Mouse (Mus musculus) gastrocnemius, adult 18-20 months (tissue): ENCODE results near the gene Wdr83os. TPM values are rescaled to one million over a fixed set of nuclear protein-coding genes. Genes with fewer than 3 reads are reported as not detected.
"Not testable (repeated sequence)": the region's sequence is repeated elsewhere in the genome, so short reads cannot be mapped to it uniquely, and the experiment has no call there.

Source experiments
- DNase-seq: peaks from one replicate; pipeline ENCODE4 v3.0.0; 2021; ENCODE audit warnings: low spot score
- microRNA-seq: library from miRNA; unstranded; fragments of <30 nt; microRNA quantifications from one replicate; pipeline ENCODE4 v1.2.0, GENCODE M21; 2021
- total RNA-seq, 2 experiments: library from RNA; stranded (reverse); gene quantifications; 2 replicates each; pipeline ENCODE4 v1.2.3; 2021

The Wdr83os gene
- total RNA-seq, 2 experiments from 2014 or later = 46.9 to 47.2 TPM

GRCm38 (mm10) chr8:85116984-85117383, 36.4 kb downstream of the Wdr83os start:
- no peak for DNase-seq

- DNase-seq = peak; percentile 70
Measured at GRCm38 (mm10) chr8:85119052-85119981, 38.8 kb downstream of the Wdr83os start.

- not testable (repeated sequence) for DNase-seq
Measured at GRCm38 (mm10) chr8:85120251-85120650, 39.7 kb downstream of the Wdr83os start.

- DNase-seq = no peak
Measured at GRCm38 (mm10) chr8:85122995-85123394, 42.5 kb downstream of the Wdr83os start, which contains the start of gene Zfp791. Gene Zfp791 (minus strand): TSS chr8:85123095.

GRCm38 (mm10) chr8:85123691-85124090, 43.2 kb downstream of the Wdr83os start:
- DNase-seq = no peak

Small RNAs within 50 kb of the gene (microRNA-seq; reads per million reads assigned to microRNA genes)
- gene Gm23388 (not detected), gene Mir7070 (not detected)

Other genes starting within 250 kb of the Wdr83os start
- 10 to 100 TPM; 22.9 to 24.2 TPM for gene Gadd45gip1, start 249.2 kb upstream of the Wdr83os start, total RNA-seq
- gene Rad23a, start 240.1 kb upstream of the Wdr83os start, total RNA-seq = 100 to 1,000 TPM; 171 to 176 TPM
- gene Calr, start 233.8 kb upstream of the Wdr83os start, total RNA-seq = 100 to 1,000 TPM; 145 to 160 TPM
- gene Farsa, start 223.8 kb upstream of the Wdr83os start, total RNA-seq = 10 to 100 TPM; 22.8 to 25.2 TPM
- gene Syce2, start 208.6 kb upstream of the Wdr83os start, total RNA-seq = 1 to 10 TPM; 1.3 to 1.4 TPM
- 10 to 100 TPM; 33.7 to 38.2 TPM for gene Gcdh, start 186.8 kb upstream of the Wdr83os start, total RNA-seq
- gene Klf1, start 178.8 kb upstream of the Wdr83os start, total RNA-seq = not detected
- gene Dnase2a, start 172.2 kb upstream of the Wdr83os start, total RNA-seq = 1 to 10 TPM; 6.1 to 6.8 TPM
- gene Mast1, start 143.4 kb upstream of the Wdr83os start, total RNA-seq = under 1 TPM in 1 of 2 experiments, not detected in 1; 0.07 TPM
- not detected for gene Rtbdn, start 133.7 kb upstream of the Wdr83os start, total RNA-seq
- not detected for gene Gm49661, start 111.3 kb upstream of the Wdr83os start, total RNA-seq
- gene Prdx2, start 111.2 kb upstream of the Wdr83os start, total RNA-seq = 100 to 1,000 TPM; 193 to 200 TPM
- 10 to 100 TPM; 21.1 to 21.7 TPM for gene Rnaseh2a, start 111.0 kb upstream of the Wdr83os start, total RNA-seq
- 10 to 100 TPM in 1 of 2 experiments, 1 to 10 TPM in 1; 9.4 to 12.5 TPM for gene Junb, start 102.0 kb upstream of the Wdr83os start, total RNA-seq
- 1 to 10 TPM; 2.1 to 2.7 TPM for gene Hook2, start 90.1 kb upstream of the Wdr83os start, total RNA-seq
- not detected for gene Best2, start 66.2 kb upstream of the Wdr83os start, total RNA-seq
- gene Asna1, start 55.5 kb upstream of the Wdr83os start, total RNA-seq = 10 to 100 TPM; 53.6 to 58.0 TPM
- gene Trir, start 53.9 kb upstream of the Wdr83os start, total RNA-seq = 10 to 100 TPM; 70.4 to 78.8 TPM
- 10 to 100 TPM; 27.6 to 35.4 TPM for gene Tnpo2, start 43.8 kb upstream of the Wdr83os start, total RNA-seq
- 1 to 10 TPM; 1.8 TPM for gene Fbxw9, start 20.7 kb upstream of the Wdr83os start, total RNA-seq
- gene Gm5741, start 12.8 kb upstream of the Wdr83os start, total RNA-seq = not detected
- gene Dhps, start 9.0 kb upstream of the Wdr83os start, total RNA-seq = 10 to 100 TPM; 31.6 to 35.1 TPM
- gene Wdr83, start 566 bp downstream of the Wdr83os start, total RNA-seq = 10 to 100 TPM; 12.6 to 20.8 TPM
- 1 to 10 TPM; 7.9 to 9.4 TPM for gene Man2b1, start 2.5 kb downstream of the Wdr83os start, total RNA-seq
- gene Zfp791, start 42.4 kb downstream of the Wdr83os start, total RNA-seq = 1 to 10 TPM; 1.0 to 1.1 TPM
- not detected for gene Cks1brt, start 71.2 kb downstream of the Wdr83os start, total RNA-seq
- gene Olfr371, start 145.2 kb downstream of the Wdr83os start, total RNA-seq = not detected
- gene Orc6, start 218.9 kb downstream of the Wdr83os start, total RNA-seq = 1 to 10 TPM; 3.4 to 3.8 TPM
- gene Vps35, start 219.1 kb downstream of the Wdr83os start, total RNA-seq = 10 to 100 TPM; 51.5 to 53.6 TPM